Mouse (Mus musculus) C2C12 (cell line): ENCODE data around the gene Clasp1. TPM values are rescaled to one million over a fixed set of nuclear protein-coding genes. Genes with fewer than 3 reads are reported as not detected.

ENCODE experiments used
- H3K27me3 ChIP-seq: one replicate; pipeline ENCODE4 v1.6.1; 2011; ENCODE audit not compliant: control insufficient read depth, insufficient read depth, insufficient read length
- H3K36me3 ChIP-seq: one replicate; pipeline ENCODE4 v1.6.1; 2011; ENCODE audit not compliant: control insufficient read depth, insufficient read depth
- H3K4me3 ChIP-seq: one replicate; pipeline ENCODE4 v1.5.1; 2011; ENCODE audit warnings: mild to moderate bottlenecking, control low read depth; ENCODE audit not compliant: poor library complexity, insufficient read depth, severe bottlenecking
- H3K79me2 ChIP-seq: one replicate; pipeline ENCODE4 v1.6.1; 2011; ENCODE audit not compliant: control insufficient read depth, insufficient read depth
- H3K79me3 ChIP-seq: one replicate; pipeline ENCODE4 v1.6.1; 2011; ENCODE audit warnings: low read depth, control low read depth
- H3ac ChIP-seq: one replicate; pipeline ENCODE3; 2011; ENCODE audit warnings: low read depth; ENCODE audit not compliant: control insufficient read depth, insufficient read length
- CEBPB ChIP-seq: IDR thresholded peaks from one replicate; pipeline ENCODE4 v1.6.1; 2011; ENCODE audit warnings: low read depth, mild to moderate bottlenecking, control low read depth, moderate library complexity
- CTCF ChIP-seq: IDR thresholded peaks from one replicate; pipeline ENCODE4 v1.5.1; 2011; ENCODE audit not compliant: control insufficient read depth, insufficient read depth, insufficient read length
- FOSL1 ChIP-seq: IDR thresholded peaks from one replicate; pipeline ENCODE4 v1.8.0; 2011; ENCODE audit warnings: mild to moderate bottlenecking, low read length; ENCODE audit not compliant: poor library complexity, insufficient read depth, severe bottlenecking
- MAX ChIP-seq: IDR thresholded peaks from one replicate; pipeline ENCODE4 v1.6.1; 2011; ENCODE audit warnings: mild to moderate bottlenecking, control low read depth
- MYOD1 ChIP-seq: IDR thresholded peaks from one replicate; pipeline ENCODE4 v1.6.1; 2011; ENCODE audit warnings: low read depth; ENCODE audit not compliant: control insufficient read depth, insufficient read length
- MYOG ChIP-seq: IDR thresholded peaks from one replicate; pipeline ENCODE4 v1.6.1; 2011; ENCODE audit not compliant: control insufficient read depth, insufficient read length; ENCODE audit errors: extremely low read depth
- USF1 ChIP-seq: IDR thresholded peaks from one replicate; pipeline ENCODE4 v1.6.1; 2011; ENCODE audit warnings: low read depth, mild to moderate bottlenecking, control low read depth, moderate library complexity
- polyA plus RNA-seq: library from polyadenylated mRNA; unstranded; fragments of >200 nt; fragmentation: generic; extraction: Trizol; gene quantifications from one replicate; pipeline ENCODE4 v1.2.1, GENCODE M21; 2012; ENCODE audit warnings: missing spikeins

Gene Clasp1
- polyA plus RNA-seq, 1 experiment, result 19.4 TPM

GRCm38 (mm10) chr1:118421149-118421548, 32.3 kb downstream of the Clasp1 start:
- no peaks in the 10 kb centered on the region for H3K27me3 ChIP-seq
- peaks cover 54% of the 10 kb centered on the region for H3K79me3 ChIP-seq
- no peak overlapping the region for H3ac ChIP-seq
- TF ChIP-seq FOSL1, result no peak
- H3K4me3 ChIP-seq, result no peak overlapping the region
- H3K79me2 ChIP-seq, result peaks cover 94% of the 10 kb centered on the region
- peaks cover 26% of the 10 kb centered on the region for H3K36me3 ChIP-seq

DNA sequence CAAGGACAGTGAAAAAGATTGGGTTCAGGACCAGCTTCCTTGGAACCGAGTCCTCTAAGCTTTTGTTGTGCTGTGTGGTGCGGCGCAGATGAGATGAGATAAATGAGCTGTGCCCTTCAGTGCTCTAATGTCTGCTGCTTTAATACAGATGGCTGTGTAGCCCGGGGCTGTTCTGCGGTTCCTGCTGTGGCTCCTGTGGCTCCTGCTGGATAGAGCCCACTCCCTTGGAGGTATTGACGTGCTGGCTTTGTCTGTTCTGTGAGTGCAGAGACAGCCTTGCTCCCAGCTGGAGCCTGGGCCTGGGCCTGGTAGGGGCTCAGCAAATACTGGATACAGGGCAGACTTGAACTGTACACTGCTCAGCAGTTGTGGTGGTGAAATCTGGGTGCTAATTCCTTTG, 34.0 kb downstream of the Clasp1 start:
- H3ac ChIP-seq, result no peak overlapping the region
- no peaks in the 10 kb centered on the region for H3K27me3 ChIP-seq
- peaks cover 53% of the 10 kb centered on the region for H3K79me3 ChIP-seq
- no peak overlapping the region for H3K4me3 ChIP-seq
- TF ChIP-seq USF1, result no peak
- TF ChIP-seq CEBPB, result no peak
- TF ChIP-seq MYOD1, result no peak
- TF ChIP-seq MYOG, result no peak
- TF ChIP-seq FOSL1, result no peak
- no peak for TF ChIP-seq CTCF
- TF ChIP-seq MAX, result no peak
- H3K79me2 ChIP-seq, result peaks cover 94% of the 10 kb centered on the region
- H3K36me3 ChIP-seq, result peaks cover 19% of the 10 kb centered on the region

DNA sequence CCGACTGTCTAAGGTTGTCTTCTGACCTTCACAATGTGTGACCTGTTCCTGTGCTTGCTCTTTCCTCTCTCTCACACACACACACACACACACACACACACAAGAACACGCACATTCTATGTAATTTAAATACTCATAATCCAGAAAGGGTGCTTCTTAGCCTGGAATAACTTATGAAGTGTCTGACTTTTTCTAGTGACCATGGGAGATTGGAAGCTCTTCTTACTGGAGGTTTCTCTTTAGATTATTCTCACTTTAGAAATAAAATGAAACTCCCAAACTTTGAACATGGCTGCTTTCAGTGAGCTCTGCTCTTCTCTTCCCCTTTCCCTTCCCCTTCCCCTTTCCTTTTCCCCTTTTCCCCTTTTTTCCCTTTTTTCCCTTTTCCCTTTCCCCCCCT, 37.1 kb downstream of the Clasp1 start:
- Histone ChIP-seq H3K27me3 (no peaks in the 10 kb centered on the region), H3K36me3 (peaks cover 10% of the 10 kb centered on the region), H3K79me2 (peaks cover 100% of the 10 kb centered on the region), H3K79me3 (peaks cover 72% of the 10 kb centered on the region), H3ac (no peak overlapping the region), H3K4me3 (no peak overlapping the region)
- TF ChIP-seq USF1 (no peak), MYOG (no peak), MYOD1 (no peak), CTCF (no peak), FOSL1 (no peak), MAX (no peak), CEBPB (no peak)

DNA sequence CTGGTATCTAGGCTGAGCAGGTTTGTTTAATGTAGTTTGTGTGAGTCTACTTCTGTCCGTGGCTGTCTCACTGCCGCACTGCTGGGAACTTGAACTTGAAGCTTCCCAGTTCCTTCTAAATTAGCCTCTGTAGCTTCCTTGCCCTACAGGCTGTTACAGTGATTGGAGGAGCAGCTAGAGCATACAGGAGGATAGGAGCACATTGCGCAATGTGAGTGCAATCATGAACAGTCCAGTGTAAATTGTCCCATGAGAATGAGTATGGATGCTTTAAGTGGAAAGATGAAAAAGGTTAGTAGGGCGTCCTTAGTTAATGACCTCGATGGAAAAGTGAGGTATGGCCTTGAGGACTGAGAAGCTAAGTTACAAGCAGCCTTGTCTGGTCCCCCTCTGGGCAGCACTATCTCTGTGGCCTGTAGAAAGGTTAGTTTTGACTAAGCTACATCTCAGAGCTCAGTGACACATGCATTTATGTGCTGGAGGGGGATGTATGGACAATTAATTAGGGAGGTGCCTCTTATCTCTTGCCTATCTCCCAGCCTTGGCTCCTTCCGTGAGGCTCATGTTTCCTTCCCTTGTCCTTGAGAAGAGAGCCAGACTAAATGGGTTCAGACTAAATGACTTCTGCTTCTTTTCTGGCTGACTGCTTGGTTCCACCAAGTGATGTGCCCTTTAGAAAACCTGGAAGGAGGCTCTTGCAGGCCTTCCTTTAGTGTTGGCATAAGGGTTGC, 39.7 kb downstream of the Clasp1 start:
- H3K4me3 ChIP-seq, result no peak overlapping the region
- peaks cover 80% of the 10 kb centered on the region for H3K79me3 ChIP-seq
- H3K79me2 ChIP-seq, result peaks cover 100% of the 10 kb centered on the region
- no peaks in the 10 kb centered on the region for H3K27me3 ChIP-seq
- peaks cover under 1% of the 10 kb centered on the region for H3K36me3 ChIP-seq
- TF ChIP-seq CEBPB, result peak; percentile 76
- TF ChIP-seq MAX, result no peak
- H3ac ChIP-seq, result no peak overlapping the region

DNA sequence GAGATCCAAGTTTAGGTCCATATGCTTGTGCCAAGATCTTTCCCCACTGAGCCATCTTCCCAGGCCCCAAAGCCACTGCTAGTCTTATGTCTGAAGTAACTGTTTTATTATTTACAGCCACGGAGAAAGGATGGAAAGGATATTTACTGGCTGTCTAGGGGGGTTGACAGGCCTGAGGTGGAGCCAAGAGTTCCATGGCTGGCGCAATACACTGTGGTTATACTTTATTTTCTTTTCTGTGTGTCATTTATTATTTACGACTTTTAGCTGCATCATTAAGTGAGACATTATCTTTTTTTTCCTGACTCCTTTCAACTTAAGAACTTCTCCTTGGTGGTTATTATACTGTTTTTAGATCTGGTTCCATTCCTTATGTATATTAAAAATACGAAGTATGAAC, 42.7 kb downstream of the Clasp1 start:
- H3K79me2 ChIP-seq, result peaks cover 100% of the 10 kb centered on the region
- H3K36me3 ChIP-seq, result no peaks in the 10 kb centered on the region
- TF ChIP-seq CEBPB, result peak; percentile 55
- TF ChIP-seq MYOD1, result no peak
- no peak for TF ChIP-seq FOSL1
- TF ChIP-seq USF1, result no peak
- no peak for TF ChIP-seq CTCF
- H3K4me3 ChIP-seq, result no peak overlapping the region
- no peaks in the 10 kb centered on the region for H3K27me3 ChIP-seq
- peaks cover 87% of the 10 kb centered on the region for H3K79me3 ChIP-seq
- no peak overlapping the region for H3ac ChIP-seq

DNA sequence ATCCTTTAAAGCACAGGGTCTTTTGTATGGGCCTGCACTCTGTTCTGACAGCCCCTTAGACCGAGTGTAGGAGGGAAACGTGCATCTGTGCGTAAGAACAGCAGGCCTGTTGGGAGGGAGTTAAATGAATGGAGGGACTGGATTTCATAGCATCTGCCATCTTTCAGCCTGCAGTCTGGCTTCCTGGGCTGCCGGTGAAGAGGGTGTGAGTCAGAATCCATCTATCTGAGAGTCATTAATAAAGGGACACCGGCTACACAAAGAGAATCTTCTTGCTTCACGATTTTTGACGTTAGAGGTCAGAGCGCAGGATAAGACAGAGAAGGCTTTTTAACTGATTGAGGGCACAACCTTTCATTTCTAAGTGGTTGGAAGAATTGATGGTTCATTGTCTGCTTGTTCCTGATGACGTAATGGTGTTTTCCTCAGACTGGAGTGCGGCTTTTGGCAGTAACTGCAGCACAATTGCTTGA, 46.2 kb downstream of the Clasp1 start:
- no peaks in the 10 kb centered on the region for H3K36me3 ChIP-seq
- peaks cover 79% of the 10 kb centered on the region for H3K79me3 ChIP-seq
- no peaks in the 10 kb centered on the region for H3K27me3 ChIP-seq
- TF ChIP-seq MYOD1 (no peak), FOSL1 (no peak), CTCF (no peak), USF1 (no peak), CEBPB (no peak), MAX (no peak), MYOG (no peak)
- no peak overlapping the region for H3ac ChIP-seq
- H3K79me2 ChIP-seq, result peaks cover 100% of the 10 kb centered on the region
- H3K4me3 ChIP-seq, result no peak overlapping the region
